Mouse (Mus musculus): ENCODE measurements around the gene Hnrnpa3.
"Not testable (repeated sequence)": the region's sequence is repeated elsewhere in the genome, so short reads cannot be mapped to it uniquely, and the experiment has no call there.

Hnrnpa3 gene

GRCm38 (mm10) chr2:75679947-75680346, 20.9 kb downstream of the Hnrnpa3 start:
- DNase-seq (ENCODE audit: low spot score) = no peak

- no peak for DNase-seq (ENCODE audit: low spot score)
Measured at GRCm38 (mm10) chr2:75681439-75681838, 22.4 kb downstream of the Hnrnpa3 start.

GRCm38 (mm10) chr2:75682978-75683709, 24.1 kb downstream of the Hnrnpa3 start:
- peak; percentile 45 for DNase-seq (ENCODE audit: low spot score)

GRCm38 (mm10) chr2:75684526-75684925, 25.5 kb downstream of the Hnrnpa3 start:
- no peak for DNase-seq (ENCODE audit: low spot score)

- no peak for DNase-seq (ENCODE audit: low spot score)
Measured at GRCm38 (mm10) chr2:75685458-75685861, 26.4 kb downstream of the Hnrnpa3 start.

GRCm38 (mm10) chr2:75687040-75687749, 28.1 kb downstream of the Hnrnpa3 start:
- no peak for DNase-seq (ENCODE audit: low spot score)

GRCm38 (mm10) chr2:75688901-75689300, 29.8 kb downstream of the Hnrnpa3 start:
- DNase-seq (ENCODE audit: low spot score) = no peak

- no peak for DNase-seq (ENCODE audit: low spot score)
Measured at GRCm38 (mm10) chr2:75689482-75690158, 30.6 kb downstream of the Hnrnpa3 start.

- no peak for DNase-seq (ENCODE audit: low spot score)
Measured at GRCm38 (mm10) chr2:75690656-75691055, 31.6 kb downstream of the Hnrnpa3 start.

- DNase-seq (ENCODE audit: low spot score) = no peak
Measured at GRCm38 (mm10) chr2:75691316-75691715, 32.3 kb downstream of the Hnrnpa3 start.

GRCm38 (mm10) chr2:75692369-75692768, 33.3 kb downstream of the Hnrnpa3 start:
- DNase-seq (ENCODE audit: low spot score) = no peak

GRCm38 (mm10) chr2:75694926-75695325, 35.9 kb downstream of the Hnrnpa3 start:
- not testable (repeated sequence) for DNase-seq (ENCODE audit: low spot score)

- no peak for DNase-seq (ENCODE audit: low spot score)
Measured at GRCm38 (mm10) chr2:75695676-75696350, 36.8 kb downstream of the Hnrnpa3 start.

GRCm38 (mm10) chr2:75696371-75696770, 37.3 kb downstream of the Hnrnpa3 start:
- no peak for DNase-seq (ENCODE audit: low spot score)

- no peak for DNase-seq (ENCODE audit: low spot score)
Measured at GRCm38 (mm10) chr2:75697222-75697621, 38.2 kb downstream of the Hnrnpa3 start.

GRCm38 (mm10) chr2:75698007-75698406, 38.9 kb downstream of the Hnrnpa3 start:
- DNase-seq (ENCODE audit: low spot score) = no peak

GRCm38 (mm10) chr2:75698874-75699273, 39.8 kb downstream of the Hnrnpa3 start:
- DNase-seq (ENCODE audit: low spot score) = no peak

GRCm38 (mm10) chr2:75700543-75700942, 41.5 kb downstream of the Hnrnpa3 start:
- no peak for DNase-seq (ENCODE audit: low spot score)

GRCm38 (mm10) chr2:75701207-75701606, 42.1 kb downstream of the Hnrnpa3 start:
- DNase-seq (ENCODE audit: low spot score) = no peak

GRCm38 (mm10) chr2:75701822-75702587, 42.9 kb downstream of the Hnrnpa3 start:
- DNase-seq (ENCODE audit: low spot score) = no peak

- DNase-seq (ENCODE audit: low spot score) = no peak
Measured at GRCm38 (mm10) chr2:75702588-75702976, 43.5 kb downstream of the Hnrnpa3 start.

Measured in layer of hippocampus, adult 9-10 months (tissue).